Mouse (Mus musculus) heart, embryonic 16.5 days (tissue): ENCODE measurements around the gene Prrc2c. TPM values are rescaled to one million over a fixed set of nuclear protein-coding genes. Genes with fewer than 3 reads are reported as not detected.

Source experiments
- ATAC-seq: fragments of 200-750 bp; cut with Nextera tagmentation; replicated peaks from 2 replicates; pipeline ENCODE4 v1.8.0; 2017; ENCODE audit warnings: moderate number of reproducible peaks; ENCODE audit not compliant: insufficient read depth, low FRiP score; ENCODE audit errors: extremely low read depth
- H3K27ac ChIP-seq: fragments of 300-500 bp; sonication (generic); 2 replicates; pipeline ENCODE4 v1.5.1; 2014; ENCODE audit warnings: mild to moderate bottlenecking, low read length, control low read depth, moderate library complexity
- H3K27me3 ChIP-seq: fragments of 300-500 bp; sonication (generic); 2 replicates; pipeline ENCODE4 v1.6.1; 2014; ENCODE audit warnings: low read length, mixed read lengths; ENCODE audit not compliant: control insufficient read depth, insufficient read depth
- H3K36me3 ChIP-seq: fragments of 300-500 bp; sonication (generic); 2 replicates; pipeline ENCODE4 v1.6.1; 2014; ENCODE audit not compliant: control insufficient read depth, insufficient read depth
- H3K4me1 ChIP-seq: fragments of 300-500 bp; sonication (generic); 2 replicates; pipeline ENCODE4 v1.6.1; 2014; ENCODE audit warnings: low read length, mixed read lengths; ENCODE audit not compliant: control insufficient read depth, insufficient read depth
- H3K4me2 ChIP-seq: fragments of 300-500 bp; sonication (generic); 2 replicates; pipeline ENCODE4 v1.6.1; 2014; ENCODE audit warnings: low read depth, mild to moderate bottlenecking, control low read depth, low read length
- H3K4me3 ChIP-seq: fragments of 300-500 bp; sonication (generic); 2 replicates; pipeline ENCODE4 v1.5.1; 2014; ENCODE audit warnings: mild to moderate bottlenecking, control low read depth, low read length
- H3K9ac ChIP-seq: fragments of 300-500 bp; sonication (generic); 2 replicates; pipeline ENCODE4 v1.6.1; 2014; ENCODE audit warnings: low read length, control low read depth
- H3K9me3 ChIP-seq: fragments of 300-500 bp; sonication (generic); replicated peaks from 2 replicates; pipeline ENCODE4 v1.6.1; 2016; ENCODE audit warnings: low read length; ENCODE audit not compliant: control insufficient read depth
- WGBS: fragments of 180-500 bp; shearing (Covaris S2); extraction: QIAGEN DNeasy Blood & Tissue Kit; methylation state at CpG from one replicate; pipeline ENCODE4 v1.1.7; 2014; 5-methylcytosine and 5-hydroxymethylcytosine counted together
- polyA plus RNA-seq: library from polyadenylated mRNA; unstranded; fragments of >200 nt; fragmentation: Nextera tagmentation; extraction: Ambion mirVana; gene quantifications from 2 replicates; pipeline ENCODE4 v1.2.1, GENCODE M21; 2015

Gene Prrc2c
- polyA plus RNA-seq, 1 experiment from 2014 or later, result 81.5 TPM

GRCm38 (mm10) chr1:162723610-162724009 lies 16.7 kb downstream of the Prrc2c start:
- Histone ChIP-seq H3K4me1 (peaks cover 3% of the 10 kb centered on the region; the same call in 1 of the 2 replicates), H3K27ac (no peak overlapping the region), H3K4me3 (no peak overlapping the region), H3K9ac (no peak overlapping the region), H3K36me3 (peaks cover 28% of the 10 kb centered on the region), H3K9me3 (no peaks in the 10 kb centered on the region), H3K27me3 (no peaks in the 10 kb centered on the region), H3K4me2 (no peak overlapping the region)
- ATAC-seq, result no peak

- no peak overlapping the region for H3K9ac ChIP-seq
- no peak overlapping the region for H3K4me3 ChIP-seq
- H3K36me3 ChIP-seq, result peaks cover 42% of the 10 kb centered on the region
- no peak overlapping the region for H3K4me2 ChIP-seq
- no peaks in the 10 kb centered on the region for H3K4me1 ChIP-seq
- H3K9me3 ChIP-seq, result no peaks in the 10 kb centered on the region
- ATAC-seq, result no peak
- H3K27me3 ChIP-seq, result no peaks in the 10 kb centered on the region
- H3K27ac ChIP-seq, result no peak overlapping the region
- 94% methylated on average over 2 of the region's 2 CpGs for WGBS
These were observed 19.7 kb downstream of the Prrc2c start for GRCm38 (mm10) chr1:162720645-162721044.

GRCm38 (mm10) chr1:162700389-162701066 lies 39.8 kb downstream of the Prrc2c start:
- H3K4me3 ChIP-seq, result no peak overlapping the region
- H3K9me3 ChIP-seq, result no peaks in the 10 kb centered on the region
- 70% methylated on average over 8 of the region's 8 CpGs for WGBS
- peaks cover 54% of the 10 kb centered on the region for H3K36me3 ChIP-seq
- no peak for ATAC-seq
- no peaks in the 10 kb centered on the region for H3K4me1 ChIP-seq
- no peak overlapping the region for H3K4me2 ChIP-seq
- no peak overlapping the region for H3K27ac ChIP-seq
- H3K9ac ChIP-seq, result no peak overlapping the region
- H3K27me3 ChIP-seq, result no peaks in the 10 kb centered on the region

GRCm38 (mm10) chr1:162697866-162698265 lies 42.5 kb downstream of the Prrc2c start:
- 93% methylated on average over 6 of the region's 6 CpGs for WGBS
- H3K9me3 ChIP-seq, result no peaks in the 10 kb centered on the region

GRCm38 (mm10) chr1:162693721-162694120 lies 46.6 kb downstream of the Prrc2c start:
- 89% methylated on average over 2 of the region's 2 CpGs for WGBS
- H3K4me2 ChIP-seq, result no peak overlapping the region
- no peaks in the 10 kb centered on the region for H3K9me3 ChIP-seq
- no peak for ATAC-seq
- no peaks in the 10 kb centered on the region for H3K27me3 ChIP-seq
- H3K27ac ChIP-seq, result no peak overlapping the region
- no peak overlapping the region for H3K4me3 ChIP-seq
- no peak overlapping the region for H3K9ac ChIP-seq
- no peaks in the 10 kb centered on the region for H3K4me1 ChIP-seq
- H3K36me3 ChIP-seq, result peaks cover 54% of the 10 kb centered on the region

More at GRCm38 (mm10) chr1:162697866-162698265, 42.5 kb downstream of the Prrc2c start:
- H3K4me1 ChIP-seq, result no peaks in the 10 kb centered on the region
- H3K4me3 ChIP-seq, result no peak overlapping the region
- no peaks in the 10 kb centered on the region for H3K27me3 ChIP-seq
- H3K4me2 ChIP-seq, result no peak overlapping the region
- no peak overlapping the region for H3K27ac ChIP-seq
- no peak for ATAC-seq
- peaks cover 47% of the 10 kb centered on the region for H3K36me3 ChIP-seq
- H3K9ac ChIP-seq, result no peak overlapping the region

- peak overlapping the region; percentile 49 for H3K4me3 ChIP-seq
- peaks cover 4% of the 10 kb centered on the region; the same call in 1 of the 2 replicates for H3K4me1 ChIP-seq
- 2% methylated on average over 11 of the region's 11 CpGs for WGBS
- H3K27me3 ChIP-seq, result no peaks in the 10 kb centered on the region
- peak; percentile 78 for ATAC-seq
- 0 out of 2 replicates have a peak, but pooled peaks cover 6% of the 10 kb centered on the region for H3K36me3 ChIP-seq
- H3K4me2 ChIP-seq, result peak overlapping the region; percentile 74
- no peak overlapping the region for H3K27ac ChIP-seq
- no peaks in the 10 kb centered on the region for H3K9me3 ChIP-seq
- peak overlapping the region; percentile 68 for H3K9ac ChIP-seq
These were observed 74.7 kb downstream of the Prrc2c start for GRCm38 (mm10) chr1:162665486-162666174.

- no peak overlapping the region for H3K27ac ChIP-seq
- no peaks in the 10 kb centered on the region for H3K9me3 ChIP-seq
- no peak overlapping the region for H3K9ac ChIP-seq
- ATAC-seq, result peak; percentile 98
- peak overlapping the region; percentile 74; the same call in 1 of the 2 replicates for H3K4me2 ChIP-seq
- H3K27me3 ChIP-seq, result no peaks in the 10 kb centered on the region
- 0 out of 2 replicates have a peak, but pooled peaks cover 4% of the 10 kb centered on the region for H3K36me3 ChIP-seq
- no peak overlapping the region for H3K4me3 ChIP-seq
- H3K4me1 ChIP-seq, result peaks cover 4% of the 10 kb centered on the region; the same call in 1 of the 2 replicates
- WGBS, result 14% methylated on average over 10 of the region's 10 CpGs
These were observed 75.4 kb downstream of the Prrc2c start for GRCm38 (mm10) chr1:162664826-162665475.

- Histone ChIP-seq H3K4me1 (no peaks in the 10 kb centered on the region), H3K4me3 (no peak overlapping the region), H3K27me3 (no peaks in the 10 kb centered on the region), H3K36me3 (no peaks in the 10 kb centered on the region), H3K9ac (no peak overlapping the region), H3K4me2 (no peak overlapping the region), H3K9me3 (no peaks in the 10 kb centered on the region), H3K27ac (no peak overlapping the region)
- WGBS, result 62% methylated on average over 11 of the region's 11 CpGs
- no peak for ATAC-seq
These were observed 80.0 kb downstream of the Prrc2c start for GRCm38 (mm10) chr1:162660276-162660860.
